Mouse (Mus musculus) right cerebral cortex, adult 18-20 months (tissue): Measurements from ENCODE around the gene Gna15.

Source experiments
- DNase-seq: peaks from one replicate; pipeline ENCODE4 v3.0.0; 2022; ENCODE audit warnings: mixed read lengths

Gene Gna15

GRCm38 (mm10) chr10:81524051-81524605, at the start of gene Gna15:
Gene Gna15 (minus strand): TSS chr10:81524225.
- no peak for DNase-seq

GRCm38 (mm10) chr10:81572975-81573374, 49.0 kb upstream of the Gna15 start:
- DNase-seq = no peak

DNA sequence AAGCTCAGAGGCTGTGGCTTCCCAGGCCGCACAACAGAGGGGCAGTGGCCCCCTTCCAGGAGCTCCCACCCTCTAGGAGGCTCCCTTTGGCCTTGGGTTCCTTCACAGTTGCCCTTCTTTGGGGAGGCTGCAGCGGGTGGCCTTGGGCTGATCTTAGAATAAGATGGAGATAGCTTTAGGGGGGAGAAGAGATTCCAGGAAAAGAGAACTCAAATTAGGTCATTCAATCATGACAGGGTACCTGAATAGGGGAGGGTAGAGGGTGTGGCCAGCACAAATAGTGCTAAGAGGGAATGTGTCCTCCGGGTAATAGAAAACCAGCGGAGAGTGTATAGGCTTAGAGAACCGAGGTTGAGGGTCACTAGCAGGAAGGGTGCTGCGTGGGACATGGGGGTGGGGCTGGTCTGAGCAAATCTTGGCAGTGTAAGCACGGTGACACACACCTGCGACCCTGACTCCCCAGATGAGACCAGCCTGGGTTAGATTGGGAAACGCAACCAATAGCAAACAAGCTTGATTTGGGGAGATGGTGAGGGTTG, 48.2 kb upstream of the Gna15 start:
- DNase-seq = no peak

DNA sequence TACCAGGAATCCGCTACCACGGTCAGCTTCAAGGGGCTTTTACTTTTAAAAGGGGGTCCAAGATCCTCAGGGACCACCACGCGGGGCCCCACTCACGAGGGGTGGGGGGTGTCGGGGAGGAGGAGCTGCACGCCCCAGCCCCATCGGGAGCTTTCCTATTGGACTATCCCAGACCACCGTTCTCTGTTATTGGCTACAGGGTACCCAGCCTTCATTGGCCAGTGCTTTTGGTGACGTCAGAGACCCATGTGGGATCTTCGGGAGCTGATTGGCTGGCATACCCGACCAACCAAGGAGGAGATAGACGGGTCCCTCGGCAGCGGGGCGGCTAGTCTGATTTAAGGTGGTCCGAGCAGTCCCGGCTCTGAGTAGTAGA, 47.5 kb upstream of the Gna15 start:
- peak; percentile 99 for DNase-seq

DNA sequence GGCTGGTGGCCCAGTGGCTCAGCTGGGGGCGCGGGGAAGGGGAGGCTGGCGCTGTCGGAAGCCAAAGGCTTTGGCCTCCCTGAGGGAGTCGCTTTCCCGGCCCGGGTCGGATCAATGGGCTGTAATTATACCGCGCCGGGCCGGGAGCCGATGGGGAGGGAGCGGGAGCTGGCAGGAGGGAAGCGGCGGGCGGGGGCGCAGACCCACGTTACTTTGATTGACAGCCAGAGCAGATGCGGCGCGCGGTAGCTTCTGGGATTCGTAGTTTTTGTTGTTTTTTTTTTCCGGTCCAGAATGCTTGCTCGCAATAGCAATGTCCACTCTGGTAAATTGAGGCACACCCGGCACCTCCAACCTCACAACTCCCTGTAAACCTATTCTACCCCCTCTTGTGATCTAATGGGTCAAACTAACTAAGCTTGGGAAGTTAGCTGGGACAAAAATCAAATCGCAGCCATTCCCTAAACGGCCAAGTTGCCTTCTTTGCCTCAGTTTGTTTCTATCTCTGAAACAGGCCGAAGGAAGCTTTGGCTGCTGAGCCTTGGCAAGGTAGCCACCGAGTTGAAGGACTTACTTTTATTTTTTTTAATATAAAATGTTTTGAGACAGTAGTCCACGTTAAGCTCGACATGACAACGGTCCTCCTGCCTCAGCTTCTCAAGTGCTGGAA, 46.9 kb upstream of the Gna15 start:
- DNase-seq = peak; percentile 96

DNA sequence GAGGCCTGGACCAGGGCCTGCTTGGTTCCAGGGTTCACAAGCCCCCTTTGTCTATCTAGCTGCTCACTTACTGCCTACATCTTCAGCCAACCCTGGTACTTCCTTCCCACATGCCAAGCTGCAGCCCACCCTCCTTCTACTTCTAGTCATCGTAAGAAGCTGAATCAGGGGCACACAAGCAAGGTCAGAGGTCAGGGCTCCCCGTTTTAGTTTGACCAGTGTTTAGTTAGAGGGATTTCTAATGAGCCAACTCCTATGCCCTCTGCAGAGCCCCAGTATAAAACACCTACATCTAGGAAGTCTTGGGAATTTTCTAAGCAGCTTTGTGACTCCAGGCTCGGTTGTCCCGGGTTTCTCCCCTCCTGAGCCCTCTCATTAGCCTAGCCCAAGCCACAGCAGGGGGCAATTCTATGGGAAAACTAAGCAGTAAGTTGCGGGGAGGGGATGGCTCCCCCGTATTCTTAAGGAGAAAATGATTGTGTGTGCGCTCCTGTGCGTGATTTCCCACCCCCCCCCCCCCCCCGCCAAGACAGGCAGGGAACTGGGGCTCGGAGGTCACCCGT, 46.3 kb upstream of the Gna15 start:
- DNase-seq = no peak

- no peak for DNase-seq
These were observed 45.6 kb upstream of the Gna15 start for GRCm38 (mm10) chr10:81569507-81570237.

DNA sequence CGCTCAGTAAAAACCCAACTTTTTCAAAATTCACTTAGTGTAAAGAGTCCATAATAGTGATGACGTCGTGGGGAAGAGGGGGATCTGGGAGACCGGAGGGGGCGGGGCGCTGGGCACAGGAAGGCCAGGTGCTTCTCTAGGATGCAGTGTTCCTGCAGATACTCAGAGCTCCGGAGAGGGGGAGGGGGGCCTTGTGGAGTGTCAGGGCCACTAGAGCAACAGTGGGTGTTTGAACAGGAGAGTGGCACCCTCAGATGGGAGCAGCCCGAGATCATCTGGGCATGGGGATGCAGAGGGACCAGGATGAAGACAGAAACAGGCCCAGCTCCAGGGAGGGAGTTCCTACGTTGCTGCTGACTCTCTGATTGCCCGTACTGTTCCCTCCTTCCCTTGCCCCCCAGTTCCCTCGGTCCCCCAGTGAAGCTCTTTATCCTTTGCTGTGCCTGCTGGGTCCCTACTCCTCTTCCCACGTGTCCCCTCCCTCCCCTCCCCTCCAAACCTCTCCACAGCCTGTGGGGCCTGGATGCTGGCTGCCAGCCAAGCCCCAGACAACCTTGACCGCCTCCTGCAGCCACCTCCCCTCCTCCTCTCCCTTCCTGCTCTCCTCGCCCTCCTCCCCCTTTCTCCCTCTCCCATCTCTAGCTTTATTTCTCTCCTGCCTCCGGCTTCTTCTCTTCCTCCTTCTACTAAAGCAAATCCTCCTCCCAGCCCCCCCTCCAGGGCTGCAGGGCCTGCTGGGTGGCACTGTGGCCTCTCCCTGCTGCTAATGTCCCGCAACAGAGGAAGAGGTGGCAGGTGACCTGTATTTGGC, 44.6 kb upstream of the Gna15 start:
- DNase-seq = no peak

DNA sequence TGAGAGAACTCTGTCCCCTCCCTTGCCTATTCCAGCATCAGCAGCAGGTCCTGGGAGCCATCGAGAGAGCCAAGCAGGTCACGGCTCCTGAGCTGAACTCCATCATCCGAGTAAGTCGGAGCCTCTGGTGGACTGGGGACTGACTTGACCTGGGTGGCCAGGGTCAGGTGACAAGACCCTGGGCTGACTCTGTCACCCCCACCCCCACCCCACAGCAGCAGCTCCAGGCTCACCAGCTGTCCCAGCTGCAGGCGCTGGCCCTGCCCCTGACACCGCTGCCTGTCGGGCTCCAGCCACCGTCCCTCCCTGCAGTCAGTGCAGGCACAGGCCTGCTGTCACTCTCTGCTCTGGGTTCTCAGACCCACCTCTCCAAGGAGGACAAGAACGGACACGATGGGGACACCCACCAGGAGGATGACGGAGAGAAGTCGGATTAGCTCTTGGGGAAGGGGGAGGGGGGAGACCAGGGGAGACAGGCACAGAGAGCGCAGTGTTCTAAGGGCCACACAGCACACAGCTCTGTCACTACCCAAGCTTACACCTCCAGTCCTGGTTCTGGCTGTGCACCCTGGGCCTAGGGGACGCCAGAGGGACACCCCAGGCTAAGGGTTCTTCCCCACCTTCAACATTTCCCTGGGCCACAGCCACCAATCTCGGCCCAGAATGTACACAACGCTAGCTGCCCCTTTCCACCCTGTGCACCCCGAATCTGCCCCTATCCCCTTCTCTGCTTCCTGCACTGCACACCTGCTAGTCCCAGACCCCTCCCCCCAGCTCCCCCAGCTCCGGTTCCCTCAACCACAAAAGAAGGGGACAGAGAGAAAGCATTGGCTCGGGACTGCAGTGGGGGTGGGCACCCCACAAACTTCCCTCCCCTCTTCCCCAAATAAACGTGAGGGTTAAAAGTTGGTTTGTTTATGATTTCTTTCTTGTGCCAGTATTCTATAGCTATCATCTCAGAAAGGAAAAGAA, 41.5 kb upstream of the Gna15 start:
- no peak for DNase-seq

DNA sequence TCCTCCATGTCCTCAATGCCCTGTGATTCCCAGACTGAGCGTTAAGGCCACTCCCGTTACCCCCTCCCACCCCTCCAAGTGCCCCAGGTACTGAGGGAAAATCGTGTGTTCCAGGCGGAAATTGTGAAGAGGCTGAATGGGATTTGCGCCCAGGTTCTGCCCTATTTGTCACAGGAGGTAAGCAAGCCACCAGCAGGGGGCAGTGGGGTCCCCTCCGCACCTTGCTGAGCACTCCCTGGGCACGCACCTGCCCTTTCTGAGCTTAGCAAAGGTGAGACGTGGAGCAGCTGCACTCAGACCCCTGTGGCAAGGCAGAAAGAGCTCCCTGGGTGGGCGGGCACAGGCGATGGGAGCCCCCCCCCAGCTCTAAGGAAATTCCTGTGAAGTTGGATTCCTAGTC, 40.7 kb upstream of the Gna15 start:
- DNase-seq = peak; percentile 64

DNA sequence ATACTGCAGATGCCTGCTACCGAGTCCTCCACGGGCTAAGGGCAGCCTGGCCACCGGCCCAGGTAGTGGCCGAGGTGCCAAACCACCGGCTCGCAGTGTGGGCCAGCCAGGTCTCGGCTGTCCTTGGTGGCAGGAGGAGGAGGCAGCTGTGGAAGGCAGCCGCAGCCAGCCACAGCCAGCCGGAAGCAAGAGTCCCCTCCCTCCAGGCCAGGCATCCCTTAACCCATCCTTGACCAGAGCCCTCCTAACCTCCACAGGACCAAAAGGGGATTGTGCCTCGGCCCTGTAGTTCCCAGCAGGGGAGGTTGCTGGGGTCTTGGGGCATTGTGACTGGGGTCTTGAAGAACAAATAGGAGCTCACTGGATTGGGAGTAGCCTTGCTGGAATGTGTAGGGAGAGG, 40.2 kb upstream of the Gna15 start:
- DNase-seq = no peak

- no peak for DNase-seq
These were observed 39.5 kb upstream of the Gna15 start for GRCm38 (mm10) chr10:81563481-81563880.

- no peak for DNase-seq
These were observed 38.4 kb upstream of the Gna15 start for GRCm38 (mm10) chr10:81562411-81562810.

GRCm38 (mm10) chr10:81560719-81561459, 36.9 kb upstream of the Gna15 start:
- DNase-seq = no peak

- peak; percentile 83 for DNase-seq
These were observed 35.9 kb upstream of the Gna15 start for GRCm38 (mm10) chr10:81559627-81560539.

- DNase-seq = peak; percentile 83
These were observed 35.2 kb upstream of the Gna15 start, which contains the start of gene Aes for GRCm38 (mm10) chr10:81559163-81559626. Gene Aes (plus strand): TSS chr10:81559488.

DNA sequence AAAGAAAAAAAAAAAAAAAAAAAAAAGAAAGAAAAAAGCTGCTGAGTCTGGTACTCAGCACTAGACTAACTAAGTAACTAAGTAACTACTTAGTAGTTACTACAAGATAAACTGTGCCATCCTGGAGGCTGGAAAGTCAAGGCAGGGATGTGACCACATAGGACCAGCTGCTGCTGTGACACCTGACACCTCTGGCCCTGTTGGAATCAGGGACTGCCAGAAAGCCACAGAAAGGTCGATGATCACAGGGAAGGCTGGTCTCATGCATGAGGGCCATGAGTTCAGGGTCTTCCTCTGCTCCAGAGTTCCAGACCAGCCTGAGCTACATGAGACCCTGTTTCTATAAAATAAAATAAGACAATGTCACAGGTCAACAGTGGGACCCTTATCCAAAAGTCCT, 33.5 kb upstream of the Gna15 start:
- DNase-seq = no peak

DNA sequence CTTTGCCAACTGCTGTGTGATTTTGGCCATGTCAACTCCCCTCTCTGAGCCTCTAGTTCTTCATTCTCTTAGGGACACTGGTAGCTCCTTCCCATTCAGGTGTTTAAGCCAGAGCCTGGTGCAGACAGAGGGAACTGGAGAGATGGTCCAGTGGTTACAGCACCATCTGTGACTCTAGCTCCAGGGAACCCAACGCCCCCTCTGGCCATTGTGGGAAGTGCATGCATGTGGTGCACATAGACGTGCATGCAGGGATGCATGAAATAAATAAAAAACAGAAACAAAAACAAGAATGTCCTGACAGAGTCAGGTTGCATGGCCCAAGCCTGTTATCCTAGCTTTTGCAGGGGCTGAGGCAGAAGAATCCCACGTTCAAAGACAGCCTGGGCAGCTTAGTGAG, 32.3 kb upstream of the Gna15 start:
- no peak for DNase-seq
